Mouse (Mus musculus) left cerebral cortex, adult 6 months (tissue): Measurements from ENCODE around the gene Vmn1r196. TPM values are rescaled to one million over a fixed set of nuclear protein-coding genes. Genes with fewer than 3 reads are reported as not detected.

Experiments used
- long read RNA-seq, 2 experiments: library from polyadenylated mRNA; unstranded; transcript quantifications; one replicate each; pipeline ENCODE4 v2.0.0; 2019 to 2020
- polyA plus RNA-seq: library from polyadenylated mRNA; unstranded; fragments of <200 nt; fragmentation: Nextera tagmentation; gene quantifications from 2 replicates; pipeline ENCODE4 v1.2.3, GENCODE M21; 2021

Gene Vmn1r196
- not detected in 2 replicates for polyA plus RNA-seq
- long read RNA-seq, experiment 1: 0 reads
- long read RNA-seq, experiment 2: 0 reads

DNA sequence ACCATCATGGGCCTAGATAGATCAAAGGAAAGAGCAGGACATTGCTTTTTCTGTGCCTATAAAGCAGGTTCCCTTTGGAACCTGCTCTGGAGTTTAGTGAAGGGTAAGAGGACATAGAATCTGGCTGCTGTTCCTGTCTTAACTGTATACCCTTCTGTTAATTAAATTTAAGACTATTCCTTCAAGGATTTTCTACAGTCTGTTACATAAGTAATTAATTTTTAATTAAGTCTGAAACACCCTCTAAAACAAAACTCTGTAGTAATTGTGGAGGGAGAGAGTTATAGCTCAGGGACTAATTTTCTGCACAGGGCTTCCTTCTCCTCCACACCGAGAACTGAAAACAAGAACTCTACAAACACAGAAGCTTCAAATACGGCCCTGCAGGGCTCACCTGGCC lies at the start of gene Vmn1r196:
Vmn1r196 (plus strand) TSS at position 301 of the 400 bp plus-strand sequence.

DNA sequence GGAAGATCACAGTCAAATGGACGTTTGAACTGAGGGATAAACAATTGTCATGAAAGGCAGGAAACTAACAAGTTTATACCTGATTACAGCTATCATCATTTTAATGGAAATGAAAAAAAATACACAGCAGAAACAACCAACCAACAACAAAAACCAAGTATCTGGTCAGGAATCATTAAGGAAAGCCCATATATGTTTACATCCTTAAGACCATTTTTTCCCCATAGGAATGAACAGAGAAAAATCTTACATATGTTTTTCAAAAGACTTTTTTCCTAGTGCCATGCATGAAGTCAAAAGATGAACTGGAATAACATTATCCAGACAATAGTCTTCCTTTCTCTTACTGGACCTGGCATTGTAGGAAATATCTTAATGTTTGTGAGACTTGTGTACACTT lies 45.8 kb upstream of the Vmn1r196 start, which contains the start of gene Vmn1r194:
Vmn1r194 (plus strand) TSS at position 301 of the 400 bp plus-strand sequence.

DNA sequence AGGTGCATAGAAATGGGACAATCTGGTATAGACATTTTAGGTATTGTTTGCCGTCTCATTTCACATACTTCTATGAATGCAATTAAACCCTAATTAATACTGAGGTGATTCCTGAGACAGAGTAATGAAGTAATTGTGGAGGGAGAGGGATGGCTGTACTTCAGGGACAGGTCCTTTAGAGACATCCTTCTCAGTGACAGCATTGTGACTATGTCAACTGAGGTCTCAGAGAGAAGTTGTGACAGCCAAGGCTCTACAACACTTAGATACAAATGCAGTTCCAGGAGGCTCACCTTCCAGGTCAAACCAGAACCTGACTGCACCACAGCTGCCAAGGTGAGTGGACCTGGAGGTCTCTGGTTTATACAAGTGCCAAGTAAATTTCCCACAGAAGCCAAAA lies 19.5 kb upstream of the Vmn1r196 start, which contains the start of gene Vmn1r195:
Vmn1r195 (plus strand) TSS at position 301 of the 400 bp plus-strand sequence.

DNA sequence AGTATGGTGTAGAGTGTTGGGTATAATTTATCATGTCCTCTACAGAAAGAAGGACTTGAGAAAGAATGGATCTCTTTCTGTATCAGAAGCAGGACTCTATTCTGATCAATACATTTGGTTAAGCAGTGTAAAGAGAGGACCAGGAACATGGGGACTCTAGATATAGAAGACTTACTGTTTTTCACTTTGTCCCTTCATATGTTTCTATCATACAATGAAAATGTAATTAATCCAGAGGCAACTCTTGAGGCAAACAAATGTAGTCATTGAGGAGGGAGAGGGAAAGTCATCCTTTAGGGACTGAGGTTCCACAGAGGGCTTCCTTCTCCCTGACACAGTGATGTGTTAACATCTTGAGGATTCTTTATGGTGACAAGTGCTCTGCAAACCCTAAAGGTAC lies 34.6 kb downstream of the Vmn1r196 start, which contains the start of gene Vmn1r197:
Vmn1r197 (plus strand) TSS at position 301 of the 400 bp plus-strand sequence.

Other genes starting within 250 kb of the Vmn1r196 start
- 6.4 and 6.7 TPM in 2 replicates for gene Hist1h4i, start 248.6 kb upstream of the Vmn1r196 start, polyA plus RNA-seq
- gene Hist1h2ag, start 247.0 kb upstream of the Vmn1r196 start, polyA plus RNA-seq: not detected in 2 replicates
- gene Hist1h2bj, start 246.7 kb upstream of the Vmn1r196 start, polyA plus RNA-seq: 0.67 TPM in 1 of 2 replicates, not detected in the other
- gene Vmn1r188, start 205.5 kb upstream of the Vmn1r196 start, polyA plus RNA-seq: not detected in 2 replicates
- not detected in 2 replicates for gene Vmn1r189, start 184.1 kb upstream of the Vmn1r196 start, polyA plus RNA-seq
- not detected in 2 replicates for gene Vmn1r191, start 106.0 kb upstream of the Vmn1r196 start, polyA plus RNA-seq
- not detected in 2 replicates for gene Vmn1r192, start 98.8 kb upstream of the Vmn1r196 start, polyA plus RNA-seq
- not detected in 2 replicates for gene Vmn1r193, start 66.8 kb upstream of the Vmn1r196 start, polyA plus RNA-seq
- not detected in 2 replicates for gene Vmn1r194, start 45.7 kb upstream of the Vmn1r196 start, polyA plus RNA-seq
- gene Vmn1r195, start 19.4 kb upstream of the Vmn1r196 start, polyA plus RNA-seq: not detected in 2 replicates
- not detected in 2 replicates for gene Vmn1r197, start 34.7 kb downstream of the Vmn1r196 start, polyA plus RNA-seq
- gene Vmn1r198, start 60.4 kb downstream of the Vmn1r196 start, polyA plus RNA-seq: not detected in 2 replicates
- not detected in 2 replicates for gene Vmn1r199, start 89.9 kb downstream of the Vmn1r196 start, polyA plus RNA-seq
- not detected in 2 replicates for gene Vmn1r200, start 100.5 kb downstream of the Vmn1r196 start, polyA plus RNA-seq
- gene Vmn1r201, start 182.0 kb downstream of the Vmn1r196 start, polyA plus RNA-seq: not detected in 2 replicates
- gene Vmn1r202, start 215.5 kb downstream of the Vmn1r196 start, polyA plus RNA-seq: 0.03 TPM in 1 of 2 replicates, not detected in the other
- gene Vmn1r203, start 228.2 kb downstream of the Vmn1r196 start, polyA plus RNA-seq: not detected in 2 replicates